Mouse (Mus musculus): ENCODE results near the gene Malrd1.
"Not testable (repeated sequence)": the region's sequence is repeated elsewhere in the genome, so short reads cannot be mapped to it uniquely, and the experiment has no call there.

The Malrd1 gene

DNA sequence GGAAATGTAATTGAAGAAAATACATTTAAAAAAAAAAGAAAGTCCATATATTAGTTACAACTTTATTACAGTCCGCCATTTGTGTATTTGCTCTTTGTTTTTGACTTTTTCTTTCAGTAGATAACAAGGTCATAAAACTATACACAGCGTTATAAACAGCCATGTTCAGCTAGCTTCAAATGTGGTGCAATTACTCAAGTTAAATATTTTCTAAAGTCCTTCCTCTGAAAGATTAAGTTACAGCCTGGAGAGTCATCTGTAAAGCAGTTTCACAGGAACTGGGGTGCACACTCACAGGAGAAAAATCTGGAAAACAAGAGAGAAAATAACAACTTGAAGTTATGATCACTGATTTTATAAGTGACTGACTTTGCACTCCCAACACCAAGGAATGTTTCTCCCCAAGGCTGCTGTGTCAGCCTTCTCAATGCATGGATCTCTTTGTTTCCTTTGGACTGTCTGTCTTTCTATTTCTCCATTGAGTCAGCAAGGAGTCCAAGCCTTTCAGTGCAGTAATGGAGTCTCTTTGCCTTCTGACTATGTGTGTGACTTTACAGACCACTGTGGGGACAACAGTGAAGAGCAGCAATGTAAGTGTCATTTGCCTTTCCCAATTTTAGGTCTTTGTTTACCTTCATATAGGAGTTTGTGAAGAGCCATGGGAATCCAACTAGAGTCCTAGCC, at the start of gene Malrd1:
TSS of gene Malrd1 (plus strand) at position 239 of the 684 bp plus-strand sequence.
- no peak for DNase-seq

DNA sequence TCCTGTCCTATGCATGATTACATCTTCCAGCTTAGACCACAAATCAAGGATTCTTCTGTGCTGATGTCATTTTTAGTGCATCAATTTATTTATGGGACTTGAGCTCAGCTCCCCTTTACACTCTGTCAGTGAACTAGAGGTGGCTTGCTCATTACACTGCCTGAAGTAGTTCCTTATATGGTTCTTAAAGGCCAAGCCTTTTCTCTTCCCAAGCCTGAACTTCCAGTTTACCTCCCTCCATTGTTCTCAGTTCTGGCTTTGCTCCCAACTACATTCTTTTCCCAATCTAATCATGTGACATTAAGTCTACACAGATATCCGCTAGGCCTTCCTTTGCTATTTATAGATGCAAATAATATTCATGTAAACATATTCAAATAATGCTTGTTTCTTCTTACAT, 12.4 kb downstream of the Malrd1 start:
- DNase-seq, result no peak

DNA sequence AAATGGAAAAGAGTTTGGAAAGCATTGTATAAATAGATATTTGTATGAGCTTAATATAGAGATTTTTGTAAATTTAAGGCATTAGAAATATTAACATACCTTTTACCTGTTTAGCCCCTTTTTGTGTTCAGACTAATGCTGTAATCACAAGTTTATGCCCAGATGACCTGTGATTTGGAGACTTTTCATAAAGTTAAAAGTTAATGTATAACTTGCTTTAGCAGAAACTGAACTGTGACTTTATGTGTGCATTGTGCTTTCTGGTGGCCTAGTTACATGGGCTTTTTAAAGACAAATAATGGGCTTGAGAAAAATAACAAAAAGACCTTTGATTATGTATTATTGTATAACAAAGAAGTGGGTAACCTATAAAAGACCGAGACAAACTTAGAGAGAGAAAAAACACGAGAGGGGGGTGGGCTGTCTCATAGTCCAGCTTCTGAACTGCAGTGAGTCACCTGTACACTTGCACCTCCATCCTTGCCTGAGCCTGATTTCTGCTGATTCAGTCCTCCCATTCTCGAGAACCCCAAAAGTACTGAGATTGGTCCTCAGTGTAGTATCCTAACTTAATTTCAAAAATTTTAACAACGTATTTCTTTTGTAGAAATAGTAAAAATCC, 87.2 kb downstream of the Malrd1 start:
- DNase-seq, result no peak

DNA sequence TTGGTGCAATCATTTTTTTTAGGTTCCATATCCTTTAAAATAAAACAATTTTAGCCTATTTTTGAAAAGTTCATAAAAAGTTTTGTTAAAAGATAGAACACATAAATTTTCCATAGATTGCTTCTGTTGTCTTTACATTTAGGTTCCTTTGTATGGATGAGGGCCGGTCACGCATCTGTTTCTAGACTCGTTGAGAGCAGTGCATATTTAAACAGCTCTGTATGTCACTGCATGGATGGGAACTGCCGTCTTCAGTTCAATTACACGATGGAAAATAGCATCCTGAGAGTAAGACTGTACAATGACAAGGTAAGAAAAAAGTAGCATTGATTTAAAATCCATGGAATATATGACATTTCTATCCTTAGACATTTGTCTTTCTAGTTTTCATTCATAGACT, 87.7 kb downstream of the Malrd1 start:
- no peak for DNase-seq

DNA sequence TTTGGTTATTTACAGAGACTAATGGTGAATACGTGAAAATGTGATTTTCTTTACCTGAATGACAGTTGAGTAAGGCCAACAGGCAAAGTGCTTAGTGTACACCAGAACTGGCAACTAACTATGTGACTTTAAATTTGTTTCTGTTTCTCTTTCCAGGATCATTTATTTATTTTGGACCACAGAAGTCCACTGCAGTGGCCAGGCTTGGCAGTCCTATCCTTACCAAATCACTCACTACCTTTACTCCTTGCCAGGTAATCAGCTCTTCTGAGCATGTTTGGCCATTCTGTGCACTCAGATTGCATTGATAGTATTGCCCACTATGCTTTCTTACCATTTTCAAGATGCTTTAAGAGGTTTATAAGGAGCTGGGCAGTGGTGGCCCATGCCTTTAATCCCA, 109.5 kb downstream of the Malrd1 start:
- DNase-seq, result no peak

DNA sequence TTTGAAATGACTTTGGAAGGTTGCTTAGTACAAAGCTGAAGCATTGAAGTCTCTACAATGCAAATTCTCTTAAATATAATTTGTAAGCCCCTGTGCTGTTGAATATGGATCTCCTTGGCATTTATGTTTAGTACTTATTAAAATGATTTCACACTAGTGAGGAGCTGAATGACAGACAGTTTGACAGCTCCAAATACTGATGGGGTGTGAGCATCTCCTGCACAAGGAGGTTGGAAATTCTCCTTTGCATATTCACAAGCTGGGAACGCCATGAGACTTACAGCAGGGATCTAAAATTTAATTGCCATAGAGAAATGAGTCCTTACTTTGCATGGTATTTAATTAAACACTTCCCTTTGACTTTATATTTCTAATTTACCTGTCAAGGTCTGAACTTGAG, 117.6 kb downstream of the Malrd1 start:
- no peak for DNase-seq

DNA sequence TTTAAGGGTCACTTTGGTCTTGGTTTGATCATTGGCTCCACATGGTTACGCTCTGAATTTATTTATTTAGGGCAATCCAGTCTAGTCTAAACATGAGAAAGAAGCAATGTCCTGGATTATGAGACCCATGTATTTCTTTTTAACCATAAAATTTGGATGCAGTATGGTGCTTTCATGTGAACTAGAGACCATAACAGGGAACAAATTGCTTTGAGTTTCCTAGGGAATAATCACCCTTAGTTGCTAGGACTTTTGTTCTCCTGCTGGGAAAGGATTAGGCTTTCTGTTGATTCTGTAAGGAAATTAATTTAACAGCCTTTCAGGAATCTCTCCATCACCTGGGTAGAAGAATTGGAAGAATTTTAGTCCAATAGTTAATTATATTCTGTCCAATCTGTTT, 130.1 kb downstream of the Malrd1 start:
- no peak for DNase-seq

DNA sequence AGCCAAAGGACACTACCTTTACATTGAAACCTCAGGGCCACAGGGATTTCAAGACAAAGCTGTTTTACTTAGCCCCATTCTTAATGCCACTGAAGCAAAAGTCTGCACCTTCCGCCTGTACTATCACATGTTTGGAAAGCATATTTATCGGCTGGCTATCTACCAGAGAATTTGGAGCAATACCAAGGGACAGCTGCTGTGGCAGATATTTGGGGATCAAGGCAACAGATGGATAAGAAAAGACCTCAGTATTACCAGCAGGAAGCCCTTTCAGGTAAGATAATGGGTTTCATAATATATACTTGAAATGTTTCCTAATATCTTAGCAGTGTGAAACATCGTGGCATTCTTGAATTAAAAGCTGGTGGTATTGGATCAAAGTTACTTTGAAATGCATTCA, 176.7 kb downstream of the Malrd1 start:
- no peak for DNase-seq

DNA sequence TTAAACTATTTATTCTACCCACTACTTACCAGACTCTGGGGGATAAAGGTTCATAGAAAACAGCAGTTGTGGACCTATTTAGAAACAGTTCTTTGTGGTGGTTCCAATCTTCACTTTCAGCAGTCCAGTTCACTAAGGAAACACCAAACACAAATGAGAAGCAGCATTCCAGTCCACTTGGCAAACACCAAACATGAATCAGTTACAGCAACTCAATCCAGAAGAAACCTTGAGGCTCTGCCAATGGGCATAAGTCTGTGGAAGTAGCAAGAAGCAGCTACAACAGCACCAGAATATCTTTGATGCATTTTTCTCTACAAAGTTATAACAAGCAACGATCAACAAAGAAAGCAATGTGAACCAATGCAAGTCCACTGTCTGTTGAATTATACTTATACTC, 214.7 kb downstream of the Malrd1 start:
- DNase-seq, result no peak

DNA sequence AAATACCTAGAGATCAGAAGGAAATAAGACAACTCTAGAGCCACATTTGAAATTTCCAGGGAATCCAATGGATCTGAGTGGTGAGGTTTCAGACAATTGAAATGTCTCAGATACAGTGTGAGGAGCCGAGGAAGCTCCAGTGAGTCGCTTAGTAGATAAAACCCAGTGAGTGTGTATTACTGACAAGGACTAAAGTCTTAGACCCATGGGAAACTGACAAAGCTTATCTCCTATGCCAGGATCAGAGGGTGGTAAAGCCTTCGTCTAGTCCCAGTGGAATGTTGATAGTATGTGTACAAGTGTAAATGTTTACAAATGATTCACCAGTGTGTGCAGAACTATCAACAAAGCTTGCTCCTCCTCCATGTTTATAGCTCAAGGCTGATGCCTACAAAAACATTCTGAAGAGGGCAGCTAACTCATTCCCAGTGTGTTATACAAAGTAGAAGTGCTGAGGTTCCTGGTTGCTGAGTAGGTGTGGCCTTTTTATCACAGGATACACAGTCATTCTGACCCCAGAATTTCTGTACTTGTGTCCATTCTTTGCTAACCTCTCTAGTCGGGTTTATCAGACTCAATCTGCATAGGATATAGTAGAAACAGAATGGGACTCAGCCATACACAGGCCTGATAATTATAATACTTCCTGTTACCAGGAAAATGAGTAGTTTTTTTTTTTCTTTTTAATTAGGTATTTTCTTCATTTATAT, 218.9 kb downstream of the Malrd1 start:
- no peak for DNase-seq

DNA sequence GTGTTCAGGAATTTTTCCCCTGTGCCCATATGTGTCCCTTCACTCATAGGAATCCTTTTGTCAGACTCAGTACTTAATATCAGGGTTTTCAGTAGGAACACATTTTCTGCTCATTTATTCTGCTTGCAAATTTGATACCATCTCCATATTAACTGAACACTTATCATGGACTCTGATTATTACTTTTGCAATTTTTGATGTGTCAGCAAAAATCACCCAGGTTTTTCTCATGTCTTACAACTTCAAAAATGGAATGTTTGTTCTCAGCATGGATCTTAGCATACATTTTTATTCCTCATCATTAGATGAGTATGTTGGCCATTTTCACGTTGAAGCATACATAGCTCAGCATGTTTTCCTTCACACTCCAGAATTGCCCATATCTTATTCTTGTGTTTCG, 258.5 kb downstream of the Malrd1 start:
- DNase-seq, result no peak

DNA sequence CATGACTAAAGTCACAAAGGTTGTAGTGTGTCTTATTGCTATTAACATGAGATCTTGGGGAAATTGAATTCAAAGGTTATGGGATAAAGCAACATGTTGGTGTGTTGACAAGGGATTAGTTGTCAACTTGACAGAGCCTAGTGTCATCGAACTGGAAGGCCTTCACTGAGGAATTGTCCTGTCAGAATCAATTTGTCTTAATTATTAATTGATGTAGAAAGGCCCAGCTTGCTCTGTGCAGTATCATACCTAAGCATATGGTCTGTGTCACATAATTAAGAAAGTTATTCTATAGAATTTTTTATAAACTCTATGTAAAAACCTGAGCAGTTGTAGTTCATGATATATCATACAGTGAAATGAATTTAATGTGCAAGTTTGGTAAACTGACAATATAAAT, 289.4 kb downstream of the Malrd1 start:
- DNase-seq, result no peak

DNA sequence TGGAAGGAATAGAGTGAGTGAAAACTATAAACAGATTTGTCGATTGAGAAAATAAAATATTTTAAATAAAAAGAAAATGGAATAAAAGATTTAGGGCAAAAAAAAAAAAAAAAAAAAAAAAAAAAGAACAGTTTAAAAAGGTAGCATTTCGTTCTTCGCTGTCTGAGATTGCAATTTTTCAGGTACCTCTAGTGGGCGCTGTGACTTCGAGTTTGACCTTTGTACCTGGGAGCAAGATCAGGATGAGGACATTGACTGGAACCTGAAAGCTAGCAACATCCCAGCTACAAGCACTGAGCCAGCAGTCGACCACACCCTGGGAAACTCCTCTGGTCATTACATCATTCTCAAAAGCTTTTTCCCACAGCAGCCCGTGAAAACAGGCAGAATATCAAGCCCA, 343.1 kb downstream of the Malrd1 start:
- no peak for DNase-seq

DNA sequence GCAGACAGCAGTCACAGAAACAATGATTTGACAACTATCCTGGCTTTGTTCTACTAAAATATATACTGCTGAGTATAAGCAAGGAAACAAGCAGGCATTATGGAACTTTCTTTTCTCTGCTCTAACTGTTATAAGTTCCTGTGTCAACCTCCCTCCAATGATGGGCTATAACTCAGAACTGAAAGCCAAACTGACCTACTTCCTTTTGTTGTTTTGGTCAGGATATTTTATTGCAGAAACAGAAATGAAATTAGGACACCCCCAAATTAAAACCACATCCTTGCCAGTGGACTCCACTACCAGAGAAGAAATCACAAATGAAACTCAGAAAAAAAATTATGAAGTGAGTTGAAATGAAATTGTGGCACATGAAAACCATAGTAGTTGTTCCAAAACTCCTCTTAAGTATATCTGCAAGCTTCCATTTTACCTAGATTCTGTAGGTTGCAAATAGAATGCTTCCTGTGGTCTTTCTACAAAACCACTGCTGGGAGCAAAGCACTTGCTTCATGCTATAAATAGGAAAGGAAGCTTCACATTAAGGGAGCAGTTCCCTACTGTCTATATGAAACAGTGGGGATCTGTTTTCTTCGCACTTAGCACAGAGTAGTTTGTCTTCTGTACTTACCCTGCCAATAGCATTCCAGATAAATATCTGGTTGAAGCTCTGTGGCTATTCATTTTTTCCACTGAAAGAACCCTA, 367.3 kb downstream of the Malrd1 start:
- DNase-seq, result no peak

DNA sequence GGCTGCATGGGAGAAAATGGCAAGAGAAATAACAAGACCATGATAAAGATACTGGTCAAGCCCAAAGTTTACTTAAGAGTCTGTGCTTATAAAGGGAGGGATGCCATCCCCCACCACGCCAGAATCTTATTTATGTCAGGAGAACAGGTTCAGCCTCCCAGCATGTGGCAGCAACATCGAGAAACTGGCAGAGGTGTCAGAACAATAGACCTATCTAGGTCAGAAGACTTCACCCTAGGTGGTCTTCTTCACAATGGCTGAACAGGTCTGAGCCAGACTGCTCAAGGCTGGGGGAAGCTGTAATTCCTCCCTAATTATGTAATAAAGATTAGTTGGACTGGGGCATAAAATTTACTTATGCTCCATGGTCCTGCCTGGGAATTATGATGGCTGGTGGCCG, 399.2 kb downstream of the Malrd1 start:
- no peak for DNase-seq

DNA sequence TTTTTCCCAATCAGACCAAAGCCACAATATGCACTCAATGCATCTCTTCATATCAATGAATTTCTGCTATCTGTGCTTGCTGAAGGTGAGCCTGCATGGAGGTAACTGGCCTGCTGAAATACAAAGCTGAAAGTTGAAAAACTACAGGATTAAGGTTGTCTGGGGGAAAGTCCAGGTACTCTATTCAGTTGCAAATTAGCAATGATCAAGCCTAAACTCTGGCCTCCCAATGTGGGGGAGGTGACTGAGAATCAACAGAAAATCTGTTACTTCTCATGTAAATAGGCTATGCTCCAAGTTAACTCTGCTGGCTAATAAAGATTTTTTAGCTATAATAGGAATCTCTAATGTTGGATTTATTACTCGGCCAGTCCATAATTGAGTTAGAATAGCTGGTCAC, 399.8 kb downstream of the Malrd1 start:
- DNase-seq, result no peak

DNA sequence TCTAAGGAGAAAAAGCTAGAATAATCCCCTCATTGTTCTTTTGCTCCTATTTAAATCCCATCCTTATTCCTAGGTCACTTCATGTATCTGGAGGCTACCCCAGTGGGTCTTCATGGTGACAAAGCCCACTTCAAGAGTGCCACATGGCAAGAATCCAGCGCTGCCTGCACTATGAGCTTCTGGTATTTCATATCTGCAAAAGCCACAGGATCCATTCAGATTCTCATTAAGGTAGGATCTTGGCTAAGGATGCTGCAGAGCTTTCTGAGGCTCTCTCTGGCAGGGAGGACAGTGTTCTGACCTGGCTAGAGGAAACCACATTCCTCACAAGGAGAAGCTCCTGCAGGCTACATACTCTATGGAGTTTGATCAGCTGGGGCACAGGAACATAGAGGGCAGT, 405.2 kb downstream of the Malrd1 start:
- no peak for DNase-seq

DNA sequence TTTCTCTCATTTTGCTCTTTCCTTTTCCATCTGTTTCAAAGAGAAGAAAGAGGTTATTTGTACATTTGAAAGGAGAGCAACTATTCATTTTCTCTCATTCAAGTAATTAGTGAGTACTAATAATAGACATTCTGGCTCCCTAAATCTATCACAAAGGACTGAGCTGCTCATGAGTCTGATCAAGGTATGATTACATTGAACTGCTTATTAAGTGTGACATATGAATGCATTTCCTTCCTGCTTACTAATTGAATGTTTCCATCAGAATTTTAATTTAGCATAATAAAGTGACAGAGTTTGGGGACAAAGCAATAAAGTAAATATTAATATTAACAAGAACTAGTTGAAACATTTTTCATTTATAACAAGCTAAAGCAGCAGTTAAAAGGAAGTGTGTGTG, 405.6 kb downstream of the Malrd1 start:
- DNase-seq, result no peak

DNA sequence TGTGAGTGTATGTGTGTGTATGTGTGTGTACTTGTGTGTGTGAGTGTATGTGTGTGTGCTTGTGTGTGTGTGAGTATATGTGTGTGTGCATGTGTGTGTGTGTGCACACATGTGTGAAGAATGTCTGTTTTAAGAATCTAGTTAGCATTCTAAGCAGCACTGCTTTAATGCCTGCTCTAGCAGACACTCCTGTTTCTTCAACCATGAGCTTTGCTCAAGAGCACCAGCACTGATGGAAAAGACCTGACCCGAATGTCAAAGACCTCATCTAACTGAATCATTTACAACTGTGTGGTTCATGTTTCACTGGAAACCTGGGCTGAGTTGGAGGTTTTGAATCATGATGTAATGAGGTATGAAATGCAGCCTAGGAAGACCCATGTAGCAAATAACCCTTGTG, 406.1 kb downstream of the Malrd1 start:
- DNase-seq, result no peak

DNA sequence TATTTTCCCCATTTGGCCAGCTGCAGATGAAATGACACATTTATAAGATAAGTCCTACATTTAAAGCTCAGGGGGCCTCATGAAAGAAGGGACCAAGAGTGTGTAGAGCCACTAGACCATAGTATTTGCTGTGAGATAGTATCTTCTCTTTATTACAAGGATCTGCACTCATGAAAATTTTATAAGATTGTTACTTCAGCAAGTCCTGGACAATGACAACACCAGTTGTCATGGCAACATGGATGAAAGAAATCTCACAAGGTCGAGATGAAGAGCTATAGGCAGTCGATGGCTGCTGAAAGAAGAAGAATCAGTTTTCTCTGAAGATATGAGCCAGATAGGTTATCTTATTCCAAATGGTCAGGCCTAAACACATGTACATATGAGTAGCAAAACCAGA, 476.6 kb downstream of the Malrd1 start:
- DNase-seq, result no peak

DNA sequence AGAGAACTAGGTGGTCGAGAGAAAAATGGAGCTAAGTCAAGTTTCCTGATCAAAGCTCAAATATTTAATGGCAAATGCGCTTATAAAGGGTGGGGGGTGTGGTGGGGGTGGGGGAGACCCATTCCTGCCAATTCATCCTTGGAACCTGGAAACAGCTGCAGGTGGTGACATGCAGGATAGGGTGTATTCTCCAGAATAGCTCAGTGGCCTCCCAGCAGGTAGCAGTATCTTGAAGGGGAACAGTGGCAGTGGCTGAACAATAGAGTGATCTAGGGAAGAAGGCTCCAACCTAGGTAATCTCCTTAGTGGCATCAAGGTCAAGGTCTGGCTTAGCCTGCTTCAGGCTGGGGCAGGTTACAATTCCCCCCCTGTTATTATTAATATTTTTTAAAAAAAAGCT, 490.8 kb downstream of the Malrd1 start:
- DNase-seq, result not testable (repeated sequence)

DNA sequence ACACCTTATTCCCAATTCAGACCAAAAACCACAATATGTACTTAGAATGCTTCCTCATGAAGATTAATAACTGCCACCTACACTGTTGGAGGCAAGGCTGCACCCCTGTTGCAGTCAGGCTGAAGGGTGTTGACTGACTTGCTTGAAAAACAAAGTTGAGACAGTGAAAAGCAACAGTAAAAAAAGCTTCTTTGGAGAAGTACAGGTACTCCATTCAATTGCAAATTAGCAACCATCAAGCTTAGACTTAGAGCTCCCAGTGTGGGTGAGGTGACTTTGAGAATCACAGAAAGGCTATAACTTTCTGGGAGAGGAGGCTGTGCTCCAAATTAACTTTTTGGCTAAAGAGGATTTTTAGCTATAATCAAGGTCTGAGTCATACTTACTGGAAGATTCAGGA, 491.4 kb downstream of the Malrd1 start:
- not testable (repeated sequence) for DNase-seq

DNA sequence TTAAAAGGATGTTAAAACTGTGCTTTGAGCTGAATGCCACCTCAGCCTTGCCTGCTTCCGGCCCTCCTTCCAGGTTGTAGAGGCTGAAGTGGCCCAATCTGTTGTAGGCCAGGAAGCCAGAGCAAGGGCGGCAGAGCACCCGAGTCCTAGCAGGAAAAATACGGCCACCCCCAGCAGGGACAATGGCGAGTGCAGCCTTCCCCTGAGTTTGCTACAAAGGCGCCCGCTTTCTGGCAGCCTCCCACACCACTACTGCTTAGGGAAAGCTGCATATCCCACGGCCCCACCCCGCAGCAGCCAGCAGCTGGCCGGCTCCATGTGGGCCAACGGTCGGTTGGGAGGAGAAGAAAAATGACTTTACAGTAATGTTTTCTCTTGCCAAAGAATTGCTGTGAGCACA, 503.5 kb downstream of the Malrd1 start:
- DNase-seq, result no peak

DNA sequence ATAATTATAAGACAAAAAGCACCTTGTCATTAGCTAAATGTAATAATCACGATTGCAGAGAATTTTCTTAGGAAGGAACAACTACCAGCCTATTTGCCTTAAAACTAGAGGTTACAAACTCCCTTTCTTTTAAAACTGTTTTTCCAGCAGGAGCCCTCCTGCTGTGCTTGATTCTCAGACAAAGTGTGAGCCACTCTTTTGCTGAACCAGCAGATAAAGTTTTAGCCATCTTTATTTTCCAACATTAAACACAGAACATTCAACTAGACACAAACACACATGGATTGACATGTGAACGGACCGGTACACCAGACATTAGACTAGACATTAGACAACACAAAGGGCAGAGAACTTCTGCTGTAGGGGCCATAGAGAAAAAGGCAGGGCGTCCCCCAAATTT, 505.3 kb downstream of the Malrd1 start:
- no peak for DNase-seq
